Mouse (Mus musculus) heart, embryonic 16.5 days (tissue): ENCODE measurements at regions not wholly inside any gene's neighbourhood (a gene's known extent, or its start where the extent isn't known, plus 50 kb on each side); places are given as distances from the start of the nearest gene placed in this dataset.

Source experiments
- ATAC-seq: fragments of 200-750 bp; cut with Nextera tagmentation; replicated peaks from 2 replicates; pipeline ENCODE4 v1.8.0; 2017; ENCODE audit warnings: moderate number of reproducible peaks; ENCODE audit not compliant: insufficient read depth, low FRiP score; ENCODE audit errors: extremely low read depth
- H3K27ac ChIP-seq: fragments of 300-500 bp; sonication (generic); 2 replicates; pipeline ENCODE4 v1.5.1; 2014; ENCODE audit warnings: mild to moderate bottlenecking, low read length, control low read depth, moderate library complexity
- H3K27me3 ChIP-seq: fragments of 300-500 bp; sonication (generic); 2 replicates; pipeline ENCODE4 v1.6.1; 2014; ENCODE audit warnings: low read length, mixed read lengths; ENCODE audit not compliant: control insufficient read depth, insufficient read depth
- H3K36me3 ChIP-seq: fragments of 300-500 bp; sonication (generic); 2 replicates; pipeline ENCODE4 v1.6.1; 2014; ENCODE audit not compliant: control insufficient read depth, insufficient read depth
- H3K4me1 ChIP-seq: fragments of 300-500 bp; sonication (generic); 2 replicates; pipeline ENCODE4 v1.6.1; 2014; ENCODE audit warnings: low read length, mixed read lengths; ENCODE audit not compliant: control insufficient read depth, insufficient read depth
- H3K4me2 ChIP-seq: fragments of 300-500 bp; sonication (generic); 2 replicates; pipeline ENCODE4 v1.6.1; 2014; ENCODE audit warnings: low read depth, mild to moderate bottlenecking, control low read depth, low read length
- H3K4me3 ChIP-seq: fragments of 300-500 bp; sonication (generic); 2 replicates; pipeline ENCODE4 v1.5.1; 2014; ENCODE audit warnings: mild to moderate bottlenecking, control low read depth, low read length
- H3K9ac ChIP-seq: fragments of 300-500 bp; sonication (generic); 2 replicates; pipeline ENCODE4 v1.6.1; 2014; ENCODE audit warnings: low read length, control low read depth
- H3K9me3 ChIP-seq: fragments of 300-500 bp; sonication (generic); replicated peaks from 2 replicates; pipeline ENCODE4 v1.6.1; 2016; ENCODE audit warnings: low read length; ENCODE audit not compliant: control insufficient read depth
- WGBS: fragments of 180-500 bp; shearing (Covaris S2); extraction: QIAGEN DNeasy Blood & Tissue Kit; methylation state at CpG from one replicate; pipeline ENCODE4 v1.1.7; 2014; 5-methylcytosine and 5-hydroxymethylcytosine counted together

DNA sequence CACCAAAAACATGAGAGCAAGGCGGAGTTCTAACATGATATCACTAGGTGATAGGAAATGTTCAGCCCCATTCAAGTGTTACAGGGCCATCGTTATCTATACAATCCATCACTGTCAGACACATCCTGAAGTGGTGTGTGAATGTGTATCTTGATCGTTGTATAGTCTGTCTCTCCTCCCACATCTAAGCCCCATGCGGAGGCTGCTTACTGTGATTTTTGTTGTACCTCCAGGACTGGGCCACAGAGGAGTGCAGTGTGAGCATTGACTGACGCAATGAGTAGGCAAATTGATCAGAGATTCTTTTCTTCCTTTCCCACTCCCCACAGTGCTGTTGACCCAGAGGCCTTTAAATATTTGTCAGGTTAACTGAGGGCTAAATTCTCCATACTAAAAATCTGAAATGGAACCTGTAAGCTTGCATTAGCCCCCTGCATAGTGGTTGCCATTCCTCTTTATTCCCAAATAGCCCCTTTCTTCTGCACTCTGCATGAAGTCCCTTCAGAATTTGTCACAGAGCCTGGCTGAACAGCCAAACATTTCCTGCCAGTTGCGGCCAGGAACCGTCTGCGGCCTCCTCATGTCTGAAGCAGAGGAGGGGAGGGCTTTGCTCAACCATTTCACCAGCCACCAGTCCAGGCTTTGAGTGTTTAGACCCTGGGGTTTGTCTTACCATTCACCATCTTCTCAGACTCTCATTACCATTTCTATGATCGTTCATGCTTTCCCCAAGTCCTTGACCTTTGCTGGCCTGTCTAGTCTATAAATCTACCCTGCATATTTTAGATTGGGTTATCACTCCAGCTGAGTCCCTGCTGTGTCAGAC is 119.3 kb downstream of the Ttc8 start:
- no peaks in the 10 kb centered on the region for H3K36me3 ChIP-seq
- no peak for ATAC-seq
- WGBS = 59% methylated on average over 9 of the region's 9 CpGs

DNA sequence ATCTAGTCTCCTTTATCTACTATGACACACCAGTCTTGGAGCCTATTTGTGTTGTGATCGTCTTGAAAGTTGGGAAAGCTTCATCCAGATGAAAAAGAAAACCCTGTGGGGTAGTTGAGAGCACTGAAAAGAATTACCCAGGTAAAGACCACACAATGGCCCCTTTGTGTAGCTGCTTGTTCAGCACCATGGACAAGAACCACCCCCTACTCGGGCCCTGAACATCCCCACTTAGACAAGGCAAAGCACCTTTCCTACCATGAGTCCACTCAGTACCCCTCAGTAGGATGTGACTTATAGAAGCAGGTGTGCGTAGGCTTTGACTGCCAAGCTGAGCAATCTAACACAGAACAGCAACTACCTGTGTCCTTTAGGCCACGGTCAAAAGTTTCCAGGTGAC is 121.2 kb downstream of the Ttc8 start:
- Histone ChIP-seq H3K4me1 (no peaks in the 10 kb centered on the region), H3K9me3 (no peaks in the 10 kb centered on the region), H3K27me3 (no peaks in the 10 kb centered on the region), H3K4me2 (no peak overlapping the region), H3K27ac (no peak overlapping the region), H3K36me3 (no peaks in the 10 kb centered on the region), H3K9ac (no peak overlapping the region), H3K4me3 (no peak overlapping the region)
- ATAC-seq = no peak
- 56% methylated on average over 4 of the region's 4 CpGs for WGBS

More for the DNA sequence above, 119.3 kb downstream of the Ttc8 start:
- Histone ChIP-seq H3K4me2 (no peak overlapping the region), H3K4me3 (no peak overlapping the region), H3K27me3 (no peaks in the 10 kb centered on the region), H3K27ac (no peak overlapping the region), H3K9me3 (no peaks in the 10 kb centered on the region), H3K9ac (no peak overlapping the region), H3K4me1 (no peaks in the 10 kb centered on the region)

DNA sequence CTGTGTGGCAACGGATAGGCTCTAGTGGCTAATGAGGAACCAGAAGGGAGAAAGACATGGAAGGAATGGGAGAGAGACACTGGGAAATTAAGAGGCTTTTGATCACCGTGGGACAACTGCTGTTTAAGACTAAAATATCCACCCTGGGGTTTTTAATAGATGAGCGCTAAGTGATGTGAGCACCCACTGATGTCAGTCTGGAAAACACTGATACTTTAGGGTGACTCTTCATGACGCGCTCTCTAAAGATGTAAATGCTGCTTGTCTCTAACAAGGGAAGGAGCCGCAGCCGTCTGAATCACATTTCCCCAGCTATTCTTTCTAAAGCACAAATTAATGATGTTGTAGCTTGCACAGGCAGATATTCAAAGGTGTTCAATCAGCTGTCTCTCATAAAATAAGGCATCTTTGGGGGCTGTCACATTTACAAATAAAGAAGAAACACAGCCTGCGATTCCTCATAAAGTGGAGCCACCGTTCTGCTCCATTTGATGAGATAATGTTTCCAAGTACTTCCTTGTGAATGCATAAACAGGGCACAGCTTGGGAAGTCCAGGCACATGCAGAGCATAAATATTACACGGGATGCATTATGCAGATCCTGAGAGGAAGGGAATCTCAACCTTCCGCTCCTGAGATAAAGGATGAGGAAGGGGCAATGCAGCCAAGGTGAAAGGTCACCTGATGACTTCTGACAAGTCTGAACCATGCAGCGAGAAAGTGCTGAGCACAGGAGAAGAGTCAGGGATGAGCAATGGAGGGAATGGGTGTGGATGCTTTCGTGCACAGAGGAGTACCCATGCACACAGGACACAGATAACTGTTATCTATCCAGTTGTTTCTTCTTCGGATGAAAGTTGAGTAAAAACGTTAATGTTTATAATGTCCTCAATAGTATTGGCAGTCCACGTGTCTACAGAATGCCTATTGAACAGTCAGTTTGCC is 122.8 kb downstream of the Ttc8 start:
- no peaks in the 10 kb centered on the region for H3K36me3 ChIP-seq
- H3K4me3 ChIP-seq = no peak overlapping the region
- H3K27me3 ChIP-seq = no peaks in the 10 kb centered on the region
- no peak overlapping the region for H3K27ac ChIP-seq
- H3K9me3 ChIP-seq = no peaks in the 10 kb centered on the region
- H3K4me2 ChIP-seq = no peak overlapping the region
- no peaks in the 10 kb centered on the region for H3K4me1 ChIP-seq
- WGBS = 76% methylated on average over 16 of the region's 16 CpGs
- no peak overlapping the region for H3K9ac ChIP-seq
- ATAC-seq = no peak

DNA sequence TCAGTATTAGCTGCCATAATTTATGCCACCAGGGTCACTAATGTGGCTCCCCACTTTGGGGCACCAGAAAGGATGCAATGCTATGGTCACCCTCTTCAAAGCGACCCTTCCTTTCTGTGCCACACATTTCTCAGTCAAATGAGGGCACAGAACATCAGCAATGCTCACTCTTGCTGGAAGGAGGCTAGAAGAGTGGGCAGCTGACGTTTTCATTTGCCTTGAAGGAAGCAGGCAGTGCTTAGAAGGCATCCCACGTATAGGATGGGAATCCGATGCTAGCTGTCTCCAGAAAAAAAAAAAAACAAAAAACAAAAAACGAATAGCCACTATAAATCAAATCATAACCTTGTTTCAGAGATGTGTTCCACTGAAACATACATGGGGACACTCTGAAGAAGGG is 124.1 kb downstream of the Ttc8 start:
- Histone ChIP-seq H3K27me3 (no peaks in the 10 kb centered on the region), H3K9ac (no peak overlapping the region)
- ATAC-seq = no peak

DNA sequence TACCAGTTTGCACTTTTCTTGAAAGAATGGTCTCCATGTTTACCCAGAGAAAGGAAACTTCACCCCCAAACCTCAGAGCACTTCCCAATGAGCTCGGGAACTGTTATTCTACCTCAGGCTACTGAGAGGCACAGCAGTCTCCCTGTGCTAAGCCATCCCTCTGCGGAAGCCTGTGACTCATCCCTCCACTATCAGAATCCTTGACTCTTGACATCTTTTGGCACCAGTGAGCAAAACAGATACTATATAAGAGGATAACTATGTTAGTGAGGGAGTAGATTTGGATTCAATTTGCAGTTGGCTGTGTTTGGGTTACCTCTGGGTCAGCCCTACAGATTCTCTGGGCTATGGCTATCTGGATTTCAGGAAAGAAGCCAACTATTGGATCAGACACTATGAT is 130.1 kb downstream of the Ttc8 start:
- ATAC-seq = no peak
- H3K4me1 ChIP-seq = no peaks in the 10 kb centered on the region
- H3K9ac ChIP-seq = no peak overlapping the region
- 43% methylated on average over 2 of the region's 2 CpGs for WGBS
- H3K4me2 ChIP-seq = no peak overlapping the region
- no peak overlapping the region for H3K4me3 ChIP-seq
- no peak overlapping the region for H3K27ac ChIP-seq
- H3K36me3 ChIP-seq = no peaks in the 10 kb centered on the region
- no peaks in the 10 kb centered on the region for H3K27me3 ChIP-seq
- no peaks in the 10 kb centered on the region for H3K9me3 ChIP-seq

More for the DNA sequence above, 124.1 kb downstream of the Ttc8 start:
- no peaks in the 10 kb centered on the region for H3K36me3 ChIP-seq
- 58% methylated on average over 5 of the region's 5 CpGs for WGBS
- H3K27ac ChIP-seq = no peak overlapping the region
- no peak overlapping the region for H3K4me2 ChIP-seq
- no peaks in the 10 kb centered on the region for H3K9me3 ChIP-seq
- H3K4me1 ChIP-seq = no peaks in the 10 kb centered on the region
- no peak overlapping the region for H3K4me3 ChIP-seq

DNA sequence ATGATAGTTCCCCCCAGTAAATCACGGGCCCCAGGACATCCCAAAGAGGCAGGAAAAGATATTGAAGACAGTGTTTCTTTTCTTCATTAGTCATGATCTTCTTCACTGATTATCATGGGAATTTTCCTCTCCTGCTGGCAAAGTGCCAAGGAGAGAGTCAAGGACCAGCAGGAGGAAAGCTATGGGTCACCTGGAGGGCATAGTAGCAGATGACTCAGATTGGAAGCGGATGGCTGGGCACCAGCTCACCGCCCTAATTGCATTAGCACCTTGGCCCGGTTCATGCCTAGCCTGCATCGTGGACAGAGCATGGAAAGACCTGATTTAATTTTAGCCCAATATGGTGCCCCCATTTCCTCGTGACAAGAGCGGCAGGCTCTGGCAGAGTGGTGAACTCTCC is 132.2 kb downstream of the Ttc8 start:
- Histone ChIP-seq H3K36me3 (no peaks in the 10 kb centered on the region), H3K27ac (no peak overlapping the region), H3K9ac (no peak overlapping the region), H3K27me3 (no peaks in the 10 kb centered on the region), H3K4me3 (no peak overlapping the region), H3K4me2 (no peak overlapping the region), H3K4me1 (no peaks in the 10 kb centered on the region), H3K9me3 (no peaks in the 10 kb centered on the region)
- no peak for ATAC-seq
- 82% methylated on average over 7 of the region's 7 CpGs for WGBS

DNA sequence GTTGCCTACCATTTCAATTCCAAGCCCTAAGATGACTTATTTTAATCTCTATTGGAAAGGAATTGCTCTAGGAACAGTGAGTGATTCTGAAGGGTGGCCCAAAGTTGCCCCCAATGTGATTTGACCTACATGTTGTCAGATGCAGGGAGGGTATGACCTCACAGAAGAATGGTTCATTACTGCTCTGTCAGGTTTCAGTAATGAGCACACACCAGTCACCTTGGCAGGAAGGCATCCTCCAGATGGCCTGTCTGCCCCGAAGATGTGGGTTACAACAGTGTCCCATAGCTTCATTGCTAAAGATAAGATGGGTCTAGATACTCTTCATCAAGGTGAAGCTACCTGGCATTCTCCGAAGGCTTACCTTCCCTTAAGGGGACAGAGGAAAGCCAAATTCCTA is 137.1 kb downstream of the Ttc8 start:
- WGBS = 84% methylated on average over 2 of the region's 2 CpGs
- no peak for ATAC-seq
- Histone ChIP-seq H3K36me3 (no peaks in the 10 kb centered on the region), H3K4me3 (no peak overlapping the region), H3K4me1 (no peaks in the 10 kb centered on the region), H3K4me2 (no peak overlapping the region), H3K9me3 (no peaks in the 10 kb centered on the region), H3K9ac (no peak overlapping the region), H3K27me3 (no peaks in the 10 kb centered on the region), H3K27ac (no peak overlapping the region)

DNA sequence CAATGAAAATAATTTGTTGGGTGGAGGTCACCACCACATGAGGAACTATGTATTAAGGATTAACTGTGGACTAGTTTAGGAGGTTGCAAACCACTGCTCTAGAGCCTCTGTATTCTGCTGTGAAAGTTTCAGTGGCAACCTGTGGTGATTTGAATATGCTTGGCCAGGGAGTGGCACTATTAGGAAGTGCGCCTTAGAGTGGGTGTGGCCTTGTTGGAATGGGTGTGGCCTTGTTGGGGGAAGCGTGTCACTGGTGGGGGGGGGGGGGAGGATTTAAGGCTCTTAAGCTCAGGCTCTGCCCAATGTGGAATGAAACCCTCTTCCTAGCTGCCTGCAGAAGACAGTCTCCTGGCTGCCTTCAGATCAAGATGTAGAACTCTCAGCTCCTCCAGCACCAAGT is 138.5 kb downstream of the Ttc8 start:
- 55% methylated on average over 2 of the region's 2 CpGs for WGBS
- no peaks in the 10 kb centered on the region for H3K36me3 ChIP-seq
- no peak overlapping the region for H3K4me2 ChIP-seq
- H3K4me1 ChIP-seq = no peaks in the 10 kb centered on the region
- H3K27me3 ChIP-seq = no peaks in the 10 kb centered on the region
- H3K27ac ChIP-seq = no peak overlapping the region
- no peaks in the 10 kb centered on the region for H3K9me3 ChIP-seq
- ATAC-seq = no peak
- no peak overlapping the region for H3K4me3 ChIP-seq
- H3K9ac ChIP-seq = no peak overlapping the region

DNA sequence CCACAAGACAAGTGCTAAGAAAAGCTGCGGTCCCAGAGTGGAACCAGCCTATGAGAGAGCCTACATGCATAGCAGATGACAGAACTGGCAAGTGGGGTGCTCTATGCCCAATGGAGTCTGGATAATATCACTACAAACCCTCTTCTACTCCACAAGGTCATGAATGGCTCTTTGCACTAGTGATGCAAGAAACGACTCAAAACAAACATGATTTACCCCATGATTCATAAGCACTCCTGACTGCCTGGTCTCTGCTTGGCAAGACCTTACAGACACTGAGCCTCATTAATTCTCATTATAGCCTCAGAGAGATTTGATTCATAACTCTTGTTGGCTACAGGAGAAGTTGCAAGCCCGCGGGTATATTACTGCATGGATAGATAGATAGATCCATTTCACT is 139.1 kb downstream of the Ttc8 start:
- Histone ChIP-seq H3K9me3 (no peaks in the 10 kb centered on the region), H3K36me3 (no peaks in the 10 kb centered on the region), H3K9ac (no peak overlapping the region), H3K27me3 (no peaks in the 10 kb centered on the region), H3K4me3 (no peak overlapping the region), H3K4me1 (no peaks in the 10 kb centered on the region), H3K27ac (no peak overlapping the region), H3K4me2 (no peak overlapping the region)
- 89% methylated on average over 4 of the region's 4 CpGs for WGBS
- no peak for ATAC-seq
